8 mouse cellular contexts compared by ENCODE assay signal in the genomic region with DNA sequence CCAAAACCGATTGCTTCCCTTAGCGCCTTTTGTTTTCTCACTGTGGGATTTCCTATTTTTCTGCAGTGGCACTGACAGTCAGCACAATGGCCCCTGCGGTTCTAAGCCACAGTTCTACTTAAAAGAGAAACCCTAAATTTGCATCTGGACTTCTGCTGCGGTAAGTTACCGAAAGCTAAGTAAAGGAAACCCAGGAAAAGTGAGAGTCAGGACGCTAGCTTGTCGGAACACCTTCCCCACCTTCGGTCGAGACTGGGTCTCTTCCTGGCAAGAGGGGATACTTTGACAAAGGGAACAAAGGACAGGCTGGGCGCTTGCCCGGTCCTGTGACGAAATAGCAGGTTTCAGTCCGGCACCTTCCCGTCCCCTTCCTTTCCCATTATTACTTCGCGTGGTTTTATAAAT. TPM values are rescaled to one million over a fixed set of nuclear protein-coding genes. Genes with fewer than 3 reads are reported as not detected.
A peak's percentile ranks its signal among the peaks of the same experiment; 100 is the strongest.
DNase-seq lines count a peak whose midpoint lies in the region; ATAC-seq and TF ChIP-seq lines count a peak whose summit lies in the region.

No protein-coding gene starts in this region.

- no peak overlapping the region for H3K27ac ChIP-seq in embryonic facial prominence, embryonic 13.5 days
- no peak overlapping the region for H3K27ac ChIP-seq in liver, embryonic 12.5 days
- no peak overlapping the region for H3K27ac ChIP-seq in midbrain, postnatal 0 days (ENCODE audit: low read depth, low read length)

- H3K36me3 ChIP-seq in embryonic facial prominence, embryonic 13.5 days = no peaks in the 10 kb centered on the region
- no peaks in the 10 kb centered on the region for H3K36me3 ChIP-seq in liver, embryonic 12.5 days
- H3K36me3 ChIP-seq in midbrain, postnatal 0 days (ENCODE audit: insufficient read depth, low read length) = no peaks in the 10 kb centered on the region

- H3K27me3 ChIP-seq in embryonic facial prominence, embryonic 13.5 days = peaks cover 8% of the 10 kb centered on the region; the same call in 1 of the 2 replicates
- no peaks in the 10 kb centered on the region for H3K27me3 ChIP-seq in liver, embryonic 12.5 days (replicated peaks)
- H3K27me3 ChIP-seq in midbrain, postnatal 0 days (ENCODE audit: insufficient read depth, low read length) = peaks cover 3% of the 10 kb centered on the region; the same call in 1 of the 2 replicates

- no peak for ATAC-seq in embryonic facial prominence, embryonic 13.5 days (ENCODE audit: insufficient number of reproducible peaks, insufficient read depth, low FRiP score, low TSS enrichment, low read depth)
- peak; percentile 60 to 68 for ATAC-seq in hematopoietic stem cell, adult 5-6 weeks (replicated peaks in 1 of 2; ENCODE audit: insufficient read depth in 1 of 2, low FRiP score in 2 of 2, low TSS enrichment in 1 of 2, low read depth in 1 of 2, poor library complexity in 2 of 2, severe bottlenecking in 2 of 2)
- ATAC-seq in liver, embryonic 12.5 days = no peak
- no peak for ATAC-seq in midbrain, postnatal 0 days (ENCODE audit: low FRiP score)

- H3K9me3 ChIP-seq in embryonic facial prominence, embryonic 13.5 days = no peaks in the 10 kb centered on the region
- no peaks in the 10 kb centered on the region for H3K9me3 ChIP-seq in liver, embryonic 12.5 days (replicated peaks)
- H3K9me3 ChIP-seq in midbrain, postnatal 0 days (ENCODE audit: low read length) = no peaks in the 10 kb centered on the region

- peak overlapping the region; percentile 59 for H3K9ac ChIP-seq in embryonic facial prominence, embryonic 13.5 days
- peak overlapping the region; percentile 42 for H3K9ac ChIP-seq in liver, embryonic 12.5 days
- no peak overlapping the region for H3K9ac ChIP-seq in midbrain, postnatal 0 days (replicated peaks; ENCODE audit: low read length, poor library complexity, severe bottlenecking)

- DNase-seq in R1 (ENCODE audit: low read depth, low spot score) (peak; percentile 69), adipocyte (ENCODE audit: low spot score) (no peak)
- DNase-seq in midbrain, postnatal 0 days (ENCODE audit: low spot score) = no peak
- no peak for DNase-seq in left cerebral cortex, postnatal 4 days
- DNase-seq in B cell, adult 2 months = no peak

- no peak for TF ChIP-seq CTCF in midbrain, postnatal 0 days (IDR thresholded peaks at IDR 0.05)

- H3K4me3 ChIP-seq in embryonic facial prominence, embryonic 13.5 days = peak overlapping the region; percentile 31
- H3K4me3 ChIP-seq in liver, embryonic 12.5 days = peak overlapping the region; percentile 42
- peak overlapping the region; percentile 12; the same call in 1 of the 2 replicates for H3K4me3 ChIP-seq in midbrain, postnatal 0 days (ENCODE audit: low read depth, low read length)

- intact Hi-C loops in left cerebral cortex, postnatal 4 days (cut with DNase I) = no loop called here

- WGBS in embryonic facial prominence, embryonic 13.5 days = 4% methylated on average over 16 of the region's 16 CpGs
- WGBS in liver, embryonic 12.5 days (ENCODE audit: insufficient replicate concordance) = 7% methylated on average over 16 of the region's 16 CpGs
- 2% methylated on average over 16 of the region's 16 CpGs for WGBS in midbrain, postnatal 0 days

- peaks cover 6% of the 10 kb centered on the region; the same call in 1 of the 2 replicates for H3K4me1 ChIP-seq in embryonic facial prominence, embryonic 13.5 days
- peaks cover 17% of the 10 kb centered on the region for H3K4me1 ChIP-seq in liver, embryonic 12.5 days
- H3K4me1 ChIP-seq in midbrain, postnatal 0 days (ENCODE audit: insufficient read depth, low read length) = no peaks in the 10 kb centered on the region

- peak overlapping the region; percentile 61 for H3K4me2 ChIP-seq in embryonic facial prominence, embryonic 13.5 days
- H3K4me2 ChIP-seq in liver, embryonic 12.5 days = peak overlapping the region; percentile 65
- peak overlapping the region; percentile 38 for H3K4me2 ChIP-seq in midbrain, postnatal 0 days (ENCODE audit: low read depth, low read length, poor library complexity, severe bottlenecking)

RNA-seq across cellular contexts. Expression of a gene that starts 15.3 kb away (rescaled TPM):
- 12.3 and 14.9 TPM in 2 replicates for polyA plus RNA-seq in embryonic facial prominence, embryonic 13.5 days (2015; fragmentation: Nextera tagmentation; extraction: Ambion mirVana)
- 89.2 and 90.7 TPM in 2 replicates for total RNA-seq in hematopoietic stem cell, adult 5-6 weeks (2017)
- 14.9 and 15.1 TPM in 2 replicates for polyA plus RNA-seq in liver, embryonic 12.5 days (2016; fragmentation: Nextera tagmentation; extraction: Ambion mirVana)
- 7.0 and 10.5 TPM in 2 replicates for total RNA-seq in midbrain, postnatal 0 days (2014; rRNA removed)
- 8.6 and 10.0 TPM in 2 replicates for polyA plus RNA-seq in midbrain, postnatal 0 days (2015; fragmentation: Nextera tagmentation; extraction: Ambion mirVana)
- total RNA-seq in left cerebral cortex, postnatal 4 days (2021) = 10 to 100 TPM; 25.3 to 26.1 TPM

RNA-seq across cellular contexts. Expression of a gene that starts 23.1 kb away (rescaled TPM):
- polyA plus RNA-seq in embryonic facial prominence, embryonic 13.5 days (2015; fragmentation: Nextera tagmentation; extraction: Ambion mirVana) = 26.5 and 27.9 TPM in 2 replicates
- total RNA-seq in hematopoietic stem cell, adult 5-6 weeks (2017) = 37.6 and 41.6 TPM in 2 replicates
- 17.1 and 18.4 TPM in 2 replicates for polyA plus RNA-seq in liver, embryonic 12.5 days (2016; fragmentation: Nextera tagmentation; extraction: Ambion mirVana)
- 19.4 and 19.9 TPM in 2 replicates for total RNA-seq in midbrain, postnatal 0 days (2014; rRNA removed)
- polyA plus RNA-seq in midbrain, postnatal 0 days (2015; fragmentation: Nextera tagmentation; extraction: Ambion mirVana) = 21.8 and 23.3 TPM in 2 replicates
- 10 to 100 TPM; 15.7 to 19.8 TPM for total RNA-seq in left cerebral cortex, postnatal 4 days (2021)

Comparison
In these comparisons a context has a peak if more than half of its experiments do, and no peak if none do; other contexts are left out.
1. ATAC-seq: peak in hematopoietic stem cell, adult 5-6 weeks (2 of 2); none in embryonic facial prominence, embryonic 13.5 days (single experiment), liver, embryonic 12.5 days (single experiment) and midbrain, postnatal 0 days (single experiment).
2. Peak in every context shown above with its lines, with median percentiles within 50 percentile points of each other: H3K4me2 ChIP-seq and H3K4me3 ChIP-seq.